Mouse (Mus musculus) lung, postnatal 0 days (tissue): ENCODE measurements around the gene BC067074. TPM values are rescaled to one million over a fixed set of nuclear protein-coding genes. Genes with fewer than 3 reads are reported as not detected.

Experiments
- ATAC-seq: fragments of 200-750 bp; cut with Nextera tagmentation; 2 replicates; pipeline ENCODE4 v1.8.0; 2017; ENCODE audit warnings: moderate library complexity
- DNase-seq: peaks from one replicate; pipeline ENCODE4 v3.0.0-alpha.2; 2016; ENCODE audit warnings: low spot score
- H3K27ac ChIP-seq: fragments of 300-500 bp; sonication (generic); 2 replicates; pipeline ENCODE4 v1.5.1; 2014; ENCODE audit warnings: antibody characterized with exemption, mild to moderate bottlenecking, low read length, mixed read lengths
- H3K27me3 ChIP-seq: fragments of 300-500 bp; sonication (generic); replicated peaks from 2 replicates; pipeline ENCODE4 v1.6.1; 2014; ENCODE audit warnings: low read length, mixed read lengths; ENCODE audit not compliant: insufficient read depth
- H3K36me3 ChIP-seq: fragments of 300-500 bp; sonication (generic); 2 replicates; pipeline ENCODE4 v1.6.1; 2014; ENCODE audit warnings: low read length, mixed read lengths; ENCODE audit not compliant: insufficient read depth
- H3K4me1 ChIP-seq: fragments of 300-500 bp; sonication (generic); 2 replicates; pipeline ENCODE4 v1.6.1; 2014; ENCODE audit warnings: antibody characterized with exemption, low read depth, low read length, mixed read lengths; ENCODE audit not compliant: insufficient read depth
- H3K4me2 ChIP-seq: fragments of 300-500 bp; sonication (generic); replicated peaks from 2 replicates; pipeline ENCODE4 v1.6.1; 2014; ENCODE audit warnings: low read depth, mild to moderate bottlenecking, low read length, moderate library complexity, mixed read lengths
- H3K4me3 ChIP-seq: fragments of 300-500 bp; sonication (generic); 2 replicates; pipeline ENCODE4 v1.5.1; 2014; ENCODE audit warnings: low read depth, low read length
- H3K9ac ChIP-seq: fragments of 300-500 bp; sonication (generic); replicated peaks from 2 replicates; pipeline ENCODE4 v1.6.1; 2014; ENCODE audit warnings: low read depth, mild to moderate bottlenecking
- H3K9me3 ChIP-seq: fragments of 300-500 bp; sonication (generic); 2 replicates; pipeline ENCODE4 v1.6.1; 2016; ENCODE audit warnings: low read length, mixed read lengths
- CTCF ChIP-seq: IDR thresholded peaks from 2 replicates; pipeline ENCODE4 v1.5.1; 2016; ENCODE audit warnings: antibody characterized with exemption, mild to moderate bottlenecking
- EP300 ChIP-seq: IDR thresholded peaks from 2 replicates; pipeline ENCODE4 v1.6.1; 2016; ENCODE audit warnings: antibody characterized with exemption, mild to moderate bottlenecking, control low read depth
- whole genome bisulfite sequencing: fragments of 180-500 bp; shearing (Covaris S2); extraction: QIAGEN DNeasy Blood & Tissue Kit; methylation state at CpG from one replicate; pipeline ENCODE4 v1.1.7; 2014; 5-methylcytosine and 5-hydroxymethylcytosine counted together
- polyA plus RNA-seq: library from polyadenylated mRNA; unstranded; fragments of >200 nt; fragmentation: Nextera tagmentation; extraction: Ambion mirVana; gene quantifications from 2 replicates; pipeline ENCODE4 v1.2.1, GENCODE M21; 2015

The BC067074 gene
- polyA plus RNA-seq, 1 experiment from 2014 or later: 3.3 TPM

DNA sequence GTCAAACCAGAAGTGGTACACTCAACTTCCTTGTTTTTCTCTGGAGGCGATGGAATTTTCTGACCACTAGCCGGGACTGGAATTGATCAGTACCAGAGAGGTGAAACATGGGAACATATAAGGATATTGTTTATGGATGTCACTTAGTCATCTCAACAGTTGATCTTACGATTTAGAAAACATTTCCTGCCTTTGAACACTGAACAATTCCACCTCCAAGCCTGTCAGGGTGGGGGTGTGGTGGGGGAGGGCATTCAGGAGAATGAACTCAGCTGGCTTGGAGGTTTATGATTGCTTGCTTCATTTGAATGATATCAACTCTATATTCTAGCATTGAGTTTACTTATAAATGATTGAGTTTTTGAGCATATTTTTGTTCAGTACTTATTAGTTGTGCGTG lies 13.6 kb downstream of the BC067074 start:
- no peak overlapping the region for H3K4me2 ChIP-seq
- 65% methylated on average over 4 of the region's 4 CpGs for WGBS
- no peak overlapping the region for H3K9ac ChIP-seq
- H3K4me1 ChIP-seq: no peaks in the 10 kb centered on the region
- no peaks in the 10 kb centered on the region for H3K36me3 ChIP-seq
- no peaks in the 10 kb centered on the region for H3K9me3 ChIP-seq
- TF ChIP-seq CTCF (no peak), EP300 (no peak)
- ATAC-seq (no peak), DNase-seq (no peak)
- H3K27me3 ChIP-seq: no peaks in the 10 kb centered on the region
- no peak overlapping the region for H3K4me3 ChIP-seq
- no peak overlapping the region for H3K27ac ChIP-seq

DNA sequence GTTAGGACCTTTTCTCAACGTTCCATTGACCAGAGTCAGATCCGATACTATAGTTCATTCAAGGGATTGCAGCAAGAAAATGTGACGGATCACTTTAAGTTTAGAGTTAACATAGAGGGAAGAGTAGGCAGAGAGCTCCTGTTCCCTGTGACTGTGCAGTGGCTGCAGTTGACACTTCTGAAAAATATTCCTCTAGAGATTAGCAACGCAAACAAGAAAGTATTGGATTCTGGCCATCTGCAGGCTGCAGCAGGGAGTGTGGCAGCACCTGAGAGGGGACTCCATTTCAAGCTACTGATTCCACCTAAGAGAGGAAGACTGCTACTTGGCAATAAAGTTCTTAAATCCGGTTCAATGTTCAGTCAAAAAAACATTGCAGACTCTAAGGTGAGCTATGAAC lies 26.6 kb downstream of the BC067074 start:
- H3K27ac ChIP-seq: no peak overlapping the region
- 62% methylated on average over 5 of the region's 5 CpGs for WGBS
- no peaks in the 10 kb centered on the region for H3K36me3 ChIP-seq
- no peaks in the 10 kb centered on the region for H3K9me3 ChIP-seq
- ATAC-seq (peak; percentile 73), DNase-seq (peak; percentile 45)
- no peak overlapping the region for H3K4me3 ChIP-seq
- no peak overlapping the region for H3K4me2 ChIP-seq
- H3K9ac ChIP-seq: no peak overlapping the region
- no peaks in the 10 kb centered on the region for H3K27me3 ChIP-seq
- H3K4me1 ChIP-seq: no peaks in the 10 kb centered on the region
- TF ChIP-seq EP300 (no peak), CTCF (no peak)

DNA sequence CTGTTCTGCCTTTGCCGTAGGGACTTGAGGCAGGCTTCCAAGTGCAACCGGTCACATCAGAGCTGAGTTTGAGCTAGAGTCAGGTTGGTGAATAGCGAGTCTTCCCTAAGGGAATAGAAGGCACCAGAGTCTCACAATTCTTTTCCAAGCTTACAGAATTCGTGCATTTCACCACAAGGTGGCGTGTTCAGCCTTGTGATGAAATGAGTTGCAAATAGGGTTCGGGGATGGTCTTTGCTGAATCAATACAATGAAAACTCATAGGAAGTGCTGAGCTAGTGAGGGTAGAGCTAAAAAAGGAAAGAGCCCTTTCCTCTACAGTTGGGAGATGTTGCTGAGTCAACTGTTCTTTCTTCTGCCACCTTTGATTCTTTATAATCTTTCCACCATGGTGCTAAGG lies 29.0 kb downstream of the BC067074 start:
- DNase-seq (peak; percentile 69), ATAC-seq (no peak)
- Histone ChIP-seq H3K27ac (no peak overlapping the region), H3K9ac (no peak overlapping the region), H3K4me2 (no peak overlapping the region), H3K27me3 (no peaks in the 10 kb centered on the region), H3K4me3 (no peak overlapping the region), H3K9me3 (no peaks in the 10 kb centered on the region), H3K36me3 (no peaks in the 10 kb centered on the region), H3K4me1 (no peaks in the 10 kb centered on the region)
- peak; percentile 86 for TF ChIP-seq CTCF
- TF ChIP-seq EP300: no peak
- WGBS: 20% methylated on average over 6 of the region's 6 CpGs

DNA sequence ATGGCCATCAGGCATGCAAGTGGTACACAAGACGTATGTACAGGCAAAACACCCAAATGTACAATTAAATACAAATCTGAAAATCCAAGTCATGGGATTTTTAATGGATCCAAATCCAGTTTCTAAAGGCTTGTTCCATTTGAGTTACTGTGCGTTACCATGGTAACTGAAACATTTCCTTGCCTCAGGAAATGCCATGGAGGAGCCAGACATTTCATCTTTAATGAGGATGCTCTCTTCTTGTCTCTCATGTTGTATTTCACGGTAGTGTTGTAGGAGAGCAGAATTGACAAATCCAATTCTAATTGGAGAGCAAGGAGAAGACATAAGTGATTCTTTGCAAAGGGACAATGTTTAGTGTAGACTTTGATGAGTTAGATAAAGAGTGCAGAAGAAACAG lies 31.3 kb downstream of the BC067074 start:
- WGBS: 88% methylated on average over 3 of the region's 3 CpGs
- no peak overlapping the region for H3K9ac ChIP-seq
- H3K4me1 ChIP-seq: no peaks in the 10 kb centered on the region
- H3K4me2 ChIP-seq: no peak overlapping the region
- H3K36me3 ChIP-seq: no peaks in the 10 kb centered on the region
- TF ChIP-seq CTCF: no peak
- no peak for TF ChIP-seq EP300
- H3K9me3 ChIP-seq: no peaks in the 10 kb centered on the region
- H3K27ac ChIP-seq: no peak overlapping the region
- no peaks in the 10 kb centered on the region for H3K27me3 ChIP-seq
- DNase-seq (no peak), ATAC-seq (no peak)
- no peak overlapping the region for H3K4me3 ChIP-seq

DNA sequence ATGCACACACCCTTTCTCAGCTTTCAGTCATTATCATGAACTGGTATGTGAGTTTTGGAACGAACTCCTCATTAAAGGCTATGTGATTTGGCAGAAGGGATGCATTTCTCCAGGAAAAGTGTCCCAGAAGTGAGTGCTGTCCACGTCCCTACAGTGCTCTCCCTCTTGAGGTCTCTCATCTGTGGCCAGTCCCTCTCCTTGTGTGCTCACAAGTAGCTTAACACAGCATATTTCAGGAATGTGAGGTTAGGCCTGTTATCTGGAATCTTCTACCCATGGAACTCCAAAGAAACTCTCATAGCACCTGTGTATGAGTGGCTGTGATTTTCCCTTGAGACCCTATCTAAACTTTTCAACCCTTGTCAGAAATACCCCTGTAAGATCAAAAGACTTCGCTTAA lies 32.7 kb downstream of the BC067074 start:
- Histone ChIP-seq H3K9me3 (no peaks in the 10 kb centered on the region), H3K9ac (no peak overlapping the region), H3K4me3 (no peak overlapping the region), H3K4me1 (no peaks in the 10 kb centered on the region), H3K27me3 (no peaks in the 10 kb centered on the region), H3K4me2 (no peak overlapping the region), H3K27ac (0 out of 2 replicates have a peak overlapping the region, but pooled peaks have one; percentile 34), H3K36me3 (no peaks in the 10 kb centered on the region)
- no peak for TF ChIP-seq CTCF
- peak; percentile 23; the same call in 1 of the 2 replicates for TF ChIP-seq EP300
- ATAC-seq (peak; percentile 77), DNase-seq (peak; percentile 43)
- WGBS: 52% methylated on average over 3 of the region's 3 CpGs

DNA sequence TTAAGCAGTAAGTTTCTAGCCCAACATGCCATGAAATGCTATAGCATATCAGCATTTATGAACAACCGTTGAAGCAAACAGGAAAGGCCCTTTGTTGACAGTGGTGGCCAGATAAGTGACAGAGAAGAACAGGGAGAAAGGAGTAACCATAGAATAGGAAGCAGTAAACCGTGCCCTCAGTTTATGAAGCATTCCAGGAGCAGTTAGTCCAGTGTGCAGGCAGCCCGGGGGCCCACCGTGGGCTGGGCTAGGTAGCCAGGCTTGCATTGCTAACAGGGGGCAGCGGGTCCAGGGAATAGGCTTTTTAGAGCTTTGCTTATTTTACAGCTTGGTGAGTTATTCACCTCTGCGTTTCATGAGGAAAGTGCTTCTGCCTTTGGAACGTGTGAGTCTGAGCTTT lies 39.3 kb downstream of the BC067074 start:
- ATAC-seq (no peak), DNase-seq (no peak)
- Histone ChIP-seq H3K27me3 (no peaks in the 10 kb centered on the region), H3K9ac (no peak overlapping the region), H3K9me3 (no peaks in the 10 kb centered on the region), H3K4me1 (no peaks in the 10 kb centered on the region), H3K27ac (no peak overlapping the region), H3K4me2 (no peak overlapping the region), H3K36me3 (no peaks in the 10 kb centered on the region), H3K4me3 (no peak overlapping the region)
- TF ChIP-seq CTCF (no peak), EP300 (no peak)
- 53% methylated on average over 7 of the region's 7 CpGs for WGBS

DNA sequence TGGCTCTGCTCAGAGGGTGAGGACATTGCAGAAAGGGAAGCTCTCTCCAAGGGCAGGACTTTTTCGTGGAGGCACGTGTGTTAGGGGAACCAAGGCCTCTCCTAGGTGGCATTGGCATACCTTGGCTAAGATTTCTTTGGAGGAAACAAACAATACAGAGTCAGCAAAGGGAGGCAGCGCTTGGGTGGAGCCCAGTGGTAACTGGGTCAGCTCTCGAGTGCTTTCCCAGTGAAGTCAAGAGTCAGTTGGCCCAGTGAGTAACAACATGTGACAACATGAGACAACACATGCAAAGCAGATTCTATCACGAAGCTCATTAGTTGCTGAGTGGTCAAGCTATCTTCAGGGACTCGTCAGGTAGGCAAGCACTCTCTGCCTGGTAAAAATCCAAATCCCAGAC lies 40.4 kb downstream of the BC067074 start:
- Histone ChIP-seq H3K4me2 (no peak overlapping the region), H3K4me3 (no peak overlapping the region), H3K9ac (no peak overlapping the region), H3K27me3 (no peaks in the 10 kb centered on the region), H3K36me3 (no peaks in the 10 kb centered on the region), H3K9me3 (no peaks in the 10 kb centered on the region), H3K4me1 (no peaks in the 10 kb centered on the region), H3K27ac (no peak overlapping the region)
- TF ChIP-seq EP300 (no peak), CTCF (no peak)
- WGBS: 69% methylated on average over 6 of the region's 6 CpGs
- DNase-seq (peak; percentile 21), ATAC-seq (peak; percentile 57)
